Mouse (Mus musculus) midbrain, embryonic 10.5 days (tissue): ENCODE results near the gene Nmt1. TPM values are rescaled to one million over a fixed set of nuclear protein-coding genes. Genes with fewer than 3 reads are reported as not detected.

Experiments used
- DNase-seq: peaks from one replicate; pipeline ENCODE4 v3.0.0-alpha.2; 2017; ENCODE audit warnings: low spot score
- H3K27ac ChIP-seq: fragments of 300-500 bp; sonication (generic); replicated peaks from 2 replicates; pipeline ENCODE4 v1.5.1; 2016; ENCODE audit warnings: mild to moderate bottlenecking
- H3K27me3 ChIP-seq: fragments of 300-500 bp; sonication (generic); 2 replicates; pipeline ENCODE4 v1.6.1; 2016; ENCODE audit warnings: low read depth, mild to moderate bottlenecking; ENCODE audit not compliant: poor library complexity, severe bottlenecking
- H3K36me3 ChIP-seq: fragments of 300-500 bp; sonication (generic); 2 replicates; pipeline ENCODE4 v1.6.1; 2016; ENCODE audit warnings: mild to moderate bottlenecking, moderate library complexity
- H3K4me1 ChIP-seq: fragments of 300-500 bp; sonication (generic); 2 replicates; pipeline ENCODE4 v1.6.1; 2016
- H3K4me3 ChIP-seq: fragments of 300-500 bp; sonication (generic); 2 replicates; pipeline ENCODE4 v1.5.1; 2016; ENCODE audit warnings: mild to moderate bottlenecking, moderate library complexity
- H3K9me3 ChIP-seq: fragments of 300-500 bp; sonication (generic); replicated peaks from 2 replicates; pipeline ENCODE4 v1.6.1; 2016; ENCODE audit warnings: mild to moderate bottlenecking
- WGBS: fragments of 180-500 bp; shearing (Covaris S2); methylation state at CpG from one replicate; pipeline ENCODE4 v1.1.7; 2016; 5-methylcytosine and 5-hydroxymethylcytosine counted together
- polyA plus RNA-seq: library from polyadenylated mRNA; unstranded; fragments of >200 nt; fragmentation: Nextera tagmentation; extraction: Ambion mirVana; gene quantifications from 2 replicates; pipeline ENCODE4 v1.2.1, GENCODE M21; 2016

Gene Nmt1
- polyA plus RNA-seq, 1 experiment from 2014 or later: 61.8 TPM

DNA sequence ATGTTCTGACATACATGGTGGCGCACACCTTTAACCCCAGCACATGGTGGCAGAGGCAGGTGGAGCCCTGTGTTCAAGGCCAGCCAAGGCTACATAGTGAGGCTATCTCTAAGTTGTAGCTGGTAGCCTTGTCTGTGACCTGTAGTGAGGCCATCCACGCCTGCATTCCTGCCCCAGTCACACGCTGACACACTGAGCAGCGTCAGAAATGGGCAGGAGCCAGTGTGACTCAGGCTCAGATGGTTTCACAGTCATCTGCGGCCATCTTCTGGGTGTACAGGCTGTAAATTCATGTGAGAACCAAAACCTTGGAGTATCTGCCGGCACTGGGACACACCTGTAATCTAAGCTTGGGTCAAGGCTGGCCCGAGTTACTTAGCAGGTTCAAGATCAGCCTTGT lies 28.6 kb downstream of the Nmt1 start:
- Histone ChIP-seq H3K9me3 (no peaks in the 10 kb centered on the region), H3K27ac (no peak overlapping the region), H3K4me1 (no peaks in the 10 kb centered on the region), H3K36me3 (peaks cover 97% of the 10 kb centered on the region), H3K27me3 (no peaks in the 10 kb centered on the region), H3K4me3 (no peak overlapping the region)
- DNase-seq: no peak
- WGBS: 96% methylated on average over 7 of the region's 7 CpGs

- no peaks in the 10 kb centered on the region for H3K27me3 ChIP-seq
- WGBS: 85% methylated on average over 3 of the region's 3 CpGs
- peaks cover 94% of the 10 kb centered on the region for H3K36me3 ChIP-seq
Observed at GRCm38 (mm10) chr11:103058499-103059085, 30.6 kb downstream of the Nmt1 start.

DNA sequence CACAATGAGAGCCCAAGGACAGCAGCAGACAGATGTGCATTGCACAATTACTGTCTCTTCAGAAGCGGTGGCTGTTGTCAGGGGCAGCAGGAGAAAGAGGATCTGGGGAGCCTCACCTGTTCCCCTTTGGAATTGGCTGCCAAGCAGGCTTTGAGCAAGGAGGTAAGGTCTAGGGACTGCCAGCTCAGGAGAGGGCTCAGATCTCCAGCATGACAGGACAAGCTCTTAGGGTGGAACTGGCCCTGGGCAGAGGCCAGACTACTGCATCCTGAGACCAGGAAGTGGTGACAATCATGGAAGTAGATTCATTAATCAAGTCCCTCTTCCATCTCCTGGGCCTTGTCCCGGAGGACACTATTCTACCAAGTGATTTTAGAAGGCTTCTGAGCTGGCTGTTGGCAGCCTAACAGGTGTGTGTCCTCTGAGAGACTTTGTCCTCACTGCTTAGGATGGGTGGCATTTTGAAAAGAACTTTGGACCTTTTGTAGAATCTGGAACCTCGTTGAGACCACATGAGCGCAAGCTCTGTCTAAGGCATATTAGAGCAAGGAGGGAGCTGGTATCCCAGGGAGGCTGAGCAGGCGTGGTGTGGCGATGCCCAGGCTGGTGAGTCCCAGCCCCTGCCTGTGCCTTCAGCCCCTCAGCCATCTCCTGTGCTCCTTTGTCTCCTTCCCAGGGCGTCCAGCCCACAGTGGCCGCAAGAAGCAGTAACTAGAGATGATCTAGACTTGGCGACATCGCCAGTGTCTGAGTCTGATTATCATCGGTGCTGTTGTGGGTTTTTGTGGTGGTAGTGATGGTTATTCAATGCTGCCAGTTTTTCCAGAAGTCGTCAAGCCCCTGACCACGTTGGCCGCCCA lies 38.4 kb downstream of the Nmt1 start:
- Histone ChIP-seq H3K9me3 (no peaks in the 10 kb centered on the region), H3K36me3 (peaks cover 96% of the 10 kb centered on the region), H3K27ac (no peak overlapping the region), H3K27me3 (no peaks in the 10 kb centered on the region), H3K4me1 (no peaks in the 10 kb centered on the region), H3K4me3 (no peak overlapping the region)
- 92% methylated on average over 14 of the region's 14 CpGs for WGBS
- DNase-seq: no peak

More at GRCm38 (mm10) chr11:103058499-103059085, 30.6 kb downstream of the Nmt1 start:
- Histone ChIP-seq H3K9me3 (no peaks in the 10 kb centered on the region), H3K27ac (no peak overlapping the region), H3K4me1 (no peaks in the 10 kb centered on the region), H3K4me3 (no peak overlapping the region)
- DNase-seq: no peak

DNA sequence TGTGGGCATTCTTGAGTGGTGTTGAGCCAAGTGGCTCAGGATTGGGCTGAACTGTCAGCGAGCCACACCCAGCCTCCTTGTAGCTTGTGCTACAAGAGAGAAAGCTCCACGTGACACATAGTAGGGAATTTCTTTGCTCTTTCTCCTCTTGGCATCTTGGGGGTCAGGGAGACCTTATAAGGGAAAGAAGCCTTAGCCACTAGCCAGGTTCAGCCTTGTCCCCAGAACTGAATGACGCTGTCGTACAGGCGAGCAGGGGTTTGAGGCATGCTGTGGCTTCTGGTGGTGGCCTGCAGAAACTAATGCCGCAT lies 39.0 kb downstream of the Nmt1 start:
- no peaks in the 10 kb centered on the region for H3K9me3 ChIP-seq
- no peak for DNase-seq
- H3K4me3 ChIP-seq: no peak overlapping the region
- peaks cover 91% of the 10 kb centered on the region for H3K36me3 ChIP-seq
- no peak overlapping the region for H3K27ac ChIP-seq
- H3K4me1 ChIP-seq: no peaks in the 10 kb centered on the region
- no peaks in the 10 kb centered on the region for H3K27me3 ChIP-seq
- 93% methylated on average over 6 of the region's 6 CpGs for WGBS

DNA sequence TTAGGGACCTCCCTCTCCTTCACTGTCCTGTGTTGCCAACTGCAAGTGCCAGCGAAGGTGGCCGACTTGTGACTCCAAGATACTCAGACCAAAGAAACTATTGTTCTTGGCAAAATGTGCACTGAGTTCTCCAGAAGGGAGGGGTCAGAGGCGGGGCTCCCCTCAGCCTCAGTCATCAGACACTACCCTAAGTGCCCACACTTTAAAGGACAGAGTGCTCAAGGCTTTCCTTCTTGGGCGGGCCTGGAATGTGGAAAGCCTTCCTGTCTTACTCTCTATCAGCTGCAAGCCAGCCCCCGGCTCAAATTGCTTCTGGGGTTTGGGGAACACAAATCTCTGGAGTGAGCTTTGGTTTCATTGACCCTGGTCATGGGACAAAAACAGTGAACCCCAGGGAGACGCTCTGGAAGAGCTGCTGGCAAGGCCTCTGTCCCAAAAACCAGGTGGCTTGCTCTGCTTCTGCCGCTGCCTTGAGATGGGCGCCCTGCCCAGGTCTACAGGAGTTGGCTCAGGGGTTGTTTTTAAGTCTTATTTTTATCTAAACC lies 39.5 kb downstream of the Nmt1 start:
- Histone ChIP-seq H3K4me1 (no peaks in the 10 kb centered on the region), H3K9me3 (no peaks in the 10 kb centered on the region), H3K36me3 (peaks cover 86% of the 10 kb centered on the region), H3K27ac (no peak overlapping the region), H3K27me3 (no peaks in the 10 kb centered on the region), H3K4me3 (no peak overlapping the region)
- WGBS: 85% methylated on average over 8 of the region's 8 CpGs
- no peak for DNase-seq

DNA sequence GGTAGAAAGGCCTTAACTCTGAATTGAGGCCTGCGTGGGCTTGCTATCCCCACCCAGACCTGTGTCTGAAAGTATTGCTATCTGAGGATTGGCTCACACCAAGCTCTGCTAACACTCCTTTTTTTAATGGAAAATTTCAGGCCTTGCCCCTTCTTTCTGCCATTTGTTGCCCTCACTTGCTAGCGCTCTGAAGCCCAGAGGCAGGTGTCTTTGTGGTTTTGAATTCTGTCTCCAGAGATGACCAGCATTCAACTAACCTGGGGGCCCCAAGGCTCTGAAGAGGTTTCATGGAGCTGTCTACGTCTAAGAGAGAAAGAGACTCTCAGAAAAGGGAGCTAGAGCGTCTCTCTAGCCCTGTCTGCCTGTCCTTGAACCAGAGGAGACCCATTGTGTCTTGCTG lies 40.3 kb downstream of the Nmt1 start:
- Histone ChIP-seq H3K36me3 (peaks cover 81% of the 10 kb centered on the region), H3K4me3 (no peak overlapping the region), H3K27ac (no peak overlapping the region), H3K27me3 (no peaks in the 10 kb centered on the region), H3K4me1 (no peaks in the 10 kb centered on the region), H3K9me3 (no peaks in the 10 kb centered on the region)
- 90% methylated on average over 4 of the region's 4 CpGs for WGBS
- DNase-seq: no peak

DNA sequence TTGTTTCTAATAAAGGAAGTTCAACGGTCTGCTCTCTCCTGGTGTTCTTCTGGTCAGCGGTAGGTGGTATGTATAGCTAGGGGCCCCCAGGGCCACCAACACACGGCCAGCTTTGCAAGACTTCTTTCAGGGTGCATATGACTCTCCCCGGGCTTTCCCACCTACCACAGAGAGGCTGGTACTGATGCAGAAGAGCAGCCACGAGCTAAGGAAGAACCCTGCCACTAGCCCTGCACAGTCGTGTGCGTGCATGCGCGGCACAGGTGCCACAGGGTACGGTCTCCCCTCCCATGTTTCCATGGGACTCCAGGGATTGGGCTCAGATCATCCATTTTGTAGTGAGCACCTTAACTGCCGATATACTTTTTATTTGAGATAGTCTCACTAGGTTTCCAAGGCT lies 40.9 kb downstream of the Nmt1 start:
- peaks cover 74% of the 10 kb centered on the region for H3K36me3 ChIP-seq
- 92% methylated on average over 11 of the region's 11 CpGs for WGBS

DNA sequence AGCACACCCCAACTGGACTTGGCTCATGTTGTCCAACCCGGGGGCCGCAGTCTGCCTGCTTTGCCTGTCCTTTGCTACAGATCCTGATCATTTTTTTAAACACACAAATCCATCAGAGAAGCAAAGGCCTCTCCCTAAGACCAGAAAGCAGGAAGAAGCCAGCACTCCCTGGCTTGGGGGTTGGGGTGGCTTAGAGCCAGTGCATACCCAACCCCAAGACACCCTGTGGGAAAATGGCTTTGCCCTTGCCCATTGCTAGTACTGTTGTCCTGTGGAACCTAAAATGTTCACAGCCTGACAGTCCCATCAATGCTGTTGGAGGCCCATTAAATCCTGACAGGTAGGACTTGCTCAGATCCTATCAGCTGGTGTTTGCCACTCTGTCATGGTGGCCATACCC lies 41.7 kb downstream of the Nmt1 start:
- peaks cover 66% of the 10 kb centered on the region for H3K36me3 ChIP-seq
- H3K27me3 ChIP-seq: no peaks in the 10 kb centered on the region; the same call in 1 of the 2 replicates
- no peak overlapping the region for H3K27ac ChIP-seq
- WGBS: 99% methylated on average over 2 of the region's 2 CpGs
- no peak for DNase-seq
- peaks cover 8% of the 10 kb centered on the region for H3K4me1 ChIP-seq
- H3K9me3 ChIP-seq: no peaks in the 10 kb centered on the region
- H3K4me3 ChIP-seq: no peak overlapping the region

More for the DNA sequence above, 40.9 kb downstream of the Nmt1 start:
- Histone ChIP-seq H3K4me3 (no peak overlapping the region), H3K4me1 (no peaks in the 10 kb centered on the region), H3K27me3 (no peaks in the 10 kb centered on the region; the same call in 1 of the 2 replicates), H3K9me3 (no peaks in the 10 kb centered on the region), H3K27ac (no peak overlapping the region)
- DNase-seq: no peak

DNA sequence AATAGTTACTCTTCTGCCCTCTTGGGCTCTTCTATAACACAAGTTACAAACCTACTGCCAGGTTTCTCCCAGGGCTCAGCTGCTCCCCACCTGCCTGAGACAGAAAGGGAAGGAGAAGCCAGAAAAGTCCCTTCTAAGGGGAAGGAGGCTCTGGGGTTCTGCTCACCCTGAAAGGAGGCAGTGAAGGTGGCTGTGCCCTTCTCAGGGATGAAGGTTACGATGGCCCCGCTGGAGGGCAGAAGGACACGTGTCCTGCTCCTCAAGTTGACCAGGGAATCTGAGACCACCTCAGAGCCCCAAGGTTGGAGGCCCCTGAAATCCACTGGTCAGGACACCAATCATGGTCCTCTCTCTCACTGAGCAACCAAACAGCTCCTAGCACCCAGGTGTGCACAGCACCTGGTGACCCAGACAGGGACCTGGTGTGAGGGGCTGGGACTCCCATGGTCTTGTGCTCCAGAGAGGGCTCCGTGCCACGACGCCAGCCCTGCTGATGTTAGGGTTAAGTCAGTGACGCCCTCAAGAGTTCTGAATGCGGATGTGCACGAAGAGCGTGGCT lies 42.4 kb downstream of the Nmt1 start:
- H3K27ac ChIP-seq: no peak overlapping the region; the same call in 1 of the 2 replicates
- DNase-seq: no peak
- H3K4me1 ChIP-seq: peaks cover 13% of the 10 kb centered on the region
- H3K27me3 ChIP-seq: no peaks in the 10 kb centered on the region; the same call in 1 of the 2 replicates
- 95% methylated on average over 10 of the region's 10 CpGs for WGBS
- peaks cover 60% of the 10 kb centered on the region for H3K36me3 ChIP-seq
- no peak overlapping the region for H3K4me3 ChIP-seq
- H3K9me3 ChIP-seq: no peaks in the 10 kb centered on the region

GRCm38 (mm10) chr11:103073671-103074070 lies 45.7 kb downstream of the Nmt1 start:
- 90% methylated on average over 7 of the region's 7 CpGs for WGBS
- H3K4me3 ChIP-seq: no peak overlapping the region
- H3K9me3 ChIP-seq: no peaks in the 10 kb centered on the region
- peaks cover 28% of the 10 kb centered on the region for H3K36me3 ChIP-seq
- no peak for DNase-seq
- H3K27me3 ChIP-seq: peaks cover 8% of the 10 kb centered on the region
- H3K4me1 ChIP-seq: peaks cover 13% of the 10 kb centered on the region
- H3K27ac ChIP-seq: peak overlapping the region; percentile 33; the same call in 1 of the 2 replicates

- H3K9me3 ChIP-seq: no peaks in the 10 kb centered on the region
- peaks cover 23% of the 10 kb centered on the region for H3K36me3 ChIP-seq
- H3K4me1 ChIP-seq: peaks cover 13% of the 10 kb centered on the region
- H3K4me3 ChIP-seq: no peak overlapping the region
- DNase-seq: no peak
- peaks cover 14% of the 10 kb centered on the region for H3K27me3 ChIP-seq
- peak overlapping the region; percentile 33; the same call in 1 of the 2 replicates for H3K27ac ChIP-seq
- WGBS: 59% methylated on average over 10 of the region's 10 CpGs
Observed at GRCm38 (mm10) chr11:103074121-103074650, 46.2 kb downstream of the Nmt1 start.

DNA sequence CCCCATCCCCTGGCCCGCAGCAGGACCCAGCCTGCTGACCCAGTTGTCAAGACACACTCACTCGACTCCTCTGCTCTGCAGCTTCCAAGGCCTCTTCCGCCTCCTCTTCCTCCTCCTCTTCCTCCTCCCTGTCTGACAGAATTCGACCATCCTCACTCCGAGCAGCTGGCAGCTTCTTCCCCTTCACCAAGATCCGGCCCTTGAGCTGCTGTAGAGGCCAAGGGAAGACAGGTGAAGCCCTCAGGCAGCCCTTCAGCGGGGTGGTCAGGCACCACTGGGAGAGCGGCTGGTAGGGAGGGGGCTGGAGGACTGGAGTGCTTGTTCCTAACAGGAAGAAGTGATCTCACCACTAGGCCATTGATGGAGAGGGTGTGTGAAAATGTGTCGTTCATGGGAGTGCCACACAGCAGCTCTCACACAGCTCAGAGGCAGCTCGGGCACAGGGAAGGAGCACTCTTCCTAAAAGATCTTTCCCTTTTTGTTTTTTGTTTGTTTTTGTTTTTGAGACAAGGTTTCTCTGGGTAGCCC lies 46.9 kb downstream of the Nmt1 start:
- 21% methylated on average over 10 of the region's 10 CpGs for WGBS
- Histone ChIP-seq H3K36me3 (peaks cover 16% of the 10 kb centered on the region), H3K9me3 (no peaks in the 10 kb centered on the region), H3K4me1 (peaks cover 13% of the 10 kb centered on the region), H3K4me3 (no peak overlapping the region), H3K27me3 (peaks cover 20% of the 10 kb centered on the region), H3K27ac (0 out of 2 replicates have a peak overlapping the region, but pooled peaks have one; percentile 23)
- DNase-seq: no peak
